Mouse (Mus musculus): ENCODE measurements around the gene Astn2.

DNA sequence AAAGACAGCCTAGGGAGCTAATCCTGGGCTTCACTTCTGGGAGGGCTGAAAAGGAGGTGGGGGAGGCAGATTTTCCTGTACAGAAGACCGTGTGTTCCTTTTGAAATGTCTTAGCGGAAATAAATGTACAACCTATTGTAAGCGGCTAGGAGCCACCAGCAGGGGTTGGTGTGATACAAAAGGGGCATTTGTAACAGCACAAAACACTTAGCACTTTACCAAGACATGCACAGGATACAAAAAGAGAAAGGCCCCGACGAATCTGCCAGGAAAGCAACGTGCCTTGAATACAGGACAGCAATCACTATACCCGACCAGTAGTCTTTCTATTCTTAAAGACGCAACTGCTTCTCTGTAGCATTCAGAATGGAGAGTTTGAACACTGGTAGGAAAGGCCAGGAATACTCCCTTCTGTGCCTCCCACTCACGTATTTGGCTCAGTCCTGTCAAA is 564.8 kb downstream of the Astn2 start:
- TF ChIP-seq CTCF (IDR thresholded peaks at IDR 0.05; ENCODE audit: insufficient read depth, low read depth, low read length) = no peak
- no peak for TF ChIP-seq POLR2A (IDR thresholded peaks at IDR 0.05; ENCODE audit: insufficient read depth, low read depth, low read length)
